Mouse (Mus musculus) G1E (cell line): ENCODE measurements at regions not wholly inside any gene's neighbourhood (a gene's known extent, or its start where the extent isn't known, plus 50 kb on each side); places are given as distances from the start of the nearest gene placed in this dataset.

Experiments
- ATAC-seq: 2 replicates; pipeline ENCODE4 v1.8.0; 2016; ENCODE audit warnings: mild to moderate bottlenecking; ENCODE audit not compliant: insufficient number of reproducible peaks, poor library complexity, low FRiP score, severe bottlenecking; ENCODE audit errors: extremely low read depth
- DNase-seq: peaks from one replicate; pipeline ENCODE4 v3.0.0; 2012; ENCODE audit warnings: low spot score
- H3K27me3 ChIP-seq: 2 replicates; pipeline ENCODE4 v1.6.1; 2012; ENCODE audit warnings: mild to moderate bottlenecking, low read length, inconsistent platforms; ENCODE audit not compliant: insufficient read depth
- H3K36me3 ChIP-seq: replicated peaks from 2 replicates; pipeline ENCODE3; 2012; ENCODE audit warnings: mild to moderate bottlenecking, inconsistent platforms
- H3K4me1 ChIP-seq: 2 replicates; pipeline ENCODE4 v1.6.1; 2012; ENCODE audit warnings: low read depth, low read length, inconsistent platforms, mixed read lengths; ENCODE audit not compliant: insufficient read depth
- H3K4me3 ChIP-seq: 2 replicates; pipeline ENCODE4 v1.5.1; 2012; ENCODE audit warnings: low read depth, mild to moderate bottlenecking, inconsistent platforms, low read length, moderate library complexity, mixed read lengths
- H3K9me3 ChIP-seq: replicated peaks from 2 replicates; pipeline ENCODE4 v1.6.1; 2012; ENCODE audit warnings: inconsistent platforms
- CTCF ChIP-seq: IDR thresholded peaks from 2 replicates; pipeline ENCODE4 v1.5.1; 2012; ENCODE audit warnings: low read depth, low read length, inconsistent platforms, mixed read lengths
- GATA1 ChIP-seq: IDR thresholded peaks from 2 replicates; pipeline ENCODE4 v1.6.1; 2012; ENCODE audit warnings: borderline replicate concordance, low read length, inconsistent platforms, mixed read lengths
- GATA2 ChIP-seq: IDR thresholded peaks from 2 replicates; pipeline ENCODE4 v1.6.1; 2012; ENCODE audit warnings: low read depth, low read length, inconsistent platforms, borderline replicate concordance
- POLR2AphosphoS5 ChIP-seq: IDR thresholded peaks from 2 replicates; pipeline ENCODE4 v1.6.1; 2012; ENCODE audit warnings: low read depth, low read length, inconsistent platforms; ENCODE audit not compliant: insufficient replicate concordance
- TAL1 ChIP-seq: conservative IDR thresholded peaks from 2 replicates; pipeline ENCODE4 v1.6.1; 2012; ENCODE audit warnings: low read depth, low read length, inconsistent platforms, mixed read lengths

DNA sequence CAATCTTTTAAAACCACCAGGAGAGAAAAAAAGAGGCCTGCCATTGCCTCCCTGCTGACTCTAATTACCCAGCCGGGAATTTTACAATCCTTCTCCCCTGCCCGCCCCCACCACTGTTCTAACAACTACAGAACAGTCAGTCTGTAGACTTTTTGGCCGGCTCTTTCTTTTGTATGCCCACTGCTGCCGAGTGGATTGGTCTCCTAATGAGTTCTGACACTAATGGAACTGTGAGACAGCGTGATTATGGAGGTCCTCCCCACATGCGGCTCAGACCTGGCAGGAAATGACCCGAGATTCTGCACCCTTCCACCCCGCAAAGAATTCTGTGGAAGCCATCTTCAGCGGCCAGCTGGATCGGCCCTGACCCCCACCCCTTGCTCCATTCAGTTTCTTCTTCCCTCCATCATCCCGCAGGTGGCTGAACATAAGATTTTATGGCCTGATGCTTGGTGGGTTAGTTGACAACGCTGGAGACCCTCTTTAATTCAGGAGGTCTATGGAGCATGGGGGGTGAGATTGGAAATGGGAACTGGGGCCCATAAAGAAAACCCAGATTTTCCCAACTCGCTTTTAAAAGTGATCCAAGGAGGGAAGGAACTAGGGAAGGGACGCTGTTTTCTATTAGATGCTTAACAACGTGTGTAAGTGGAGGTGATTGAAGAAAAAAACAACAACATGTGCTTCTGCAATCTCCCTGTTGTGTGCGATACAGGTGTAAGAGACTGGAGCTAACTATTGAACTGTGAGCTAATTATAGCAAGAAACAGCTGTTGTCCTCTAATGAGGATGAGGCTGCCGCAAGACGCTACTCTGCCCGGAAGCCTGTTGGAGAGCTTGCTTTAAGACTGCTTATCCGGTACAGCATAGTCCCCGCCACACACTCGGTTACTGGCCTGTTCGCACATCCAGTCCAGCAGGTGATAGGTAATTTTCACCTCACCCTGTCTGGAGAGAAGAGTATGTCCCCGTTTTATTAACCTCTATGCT is 323.6 kb downstream of the Icos start:
- H3K27me3 ChIP-seq, result no peaks in the 10 kb centered on the region
- H3K36me3 ChIP-seq, result no peaks in the 10 kb centered on the region
- H3K9me3 ChIP-seq, result no peaks in the 10 kb centered on the region
- H3K4me1 ChIP-seq, result no peaks in the 10 kb centered on the region
- DNase-seq (no peak), ATAC-seq (no peak)
- H3K4me3 ChIP-seq, result no peak overlapping the region
- TF ChIP-seq GATA2 (no peak), POLR2AphosphoS5 (no peak), GATA1 (no peak), TAL1 (no peak), CTCF (no peak)

DNA sequence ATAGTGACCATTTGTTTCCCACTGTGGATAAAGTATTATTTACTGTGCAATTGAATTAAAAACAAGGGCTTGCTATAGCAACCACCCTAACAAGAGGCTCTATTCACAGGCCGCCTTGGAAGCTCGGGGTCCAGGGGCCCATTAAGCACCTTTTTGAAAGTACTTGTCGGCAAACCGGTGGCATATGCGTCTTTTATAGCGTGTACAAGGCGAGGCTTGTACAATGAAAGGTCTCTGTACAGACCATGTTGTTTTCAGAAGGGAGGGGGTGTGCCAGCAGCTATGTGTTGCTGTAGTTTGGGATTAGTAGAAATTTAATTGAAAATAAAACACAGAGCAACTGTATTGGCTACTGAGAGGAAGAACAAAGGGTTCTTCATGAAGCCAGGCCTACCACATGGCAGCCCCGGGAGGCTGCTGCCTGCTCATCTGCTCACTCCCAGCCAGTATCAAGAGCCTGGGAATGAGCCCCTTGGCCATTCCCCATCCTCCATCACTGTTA is 324.9 kb downstream of the Icos start:
- no peaks in the 10 kb centered on the region for H3K9me3 ChIP-seq
- H3K4me1 ChIP-seq, result no peaks in the 10 kb centered on the region
- H3K36me3 ChIP-seq, result no peaks in the 10 kb centered on the region
- TF ChIP-seq TAL1 (no peak), GATA2 (no peak), POLR2AphosphoS5 (no peak), CTCF (no peak), GATA1 (no peak)
- H3K27me3 ChIP-seq, result no peaks in the 10 kb centered on the region
- ATAC-seq (no peak), DNase-seq (no peak)
- no peak overlapping the region for H3K4me3 ChIP-seq

DNA sequence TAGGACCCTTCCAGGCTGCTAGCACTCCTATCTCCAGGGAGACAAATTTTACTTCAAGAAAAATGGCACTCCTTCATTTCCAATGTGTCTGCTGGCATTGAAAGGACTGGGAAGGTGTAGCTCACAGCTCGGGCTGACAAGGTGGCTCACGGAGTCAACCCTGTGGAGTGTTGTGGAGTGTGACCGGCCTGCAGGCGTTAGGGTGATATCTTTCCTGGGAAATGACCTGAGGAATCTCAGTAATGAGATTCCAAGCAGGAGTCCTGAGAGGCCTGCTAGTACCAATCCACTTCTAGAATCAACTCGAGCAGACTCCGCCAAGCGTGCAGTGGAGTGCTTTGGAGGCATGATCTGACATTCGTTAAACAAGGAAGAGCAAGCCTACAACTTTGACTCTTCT is 328.6 kb downstream of the Icos start:
- no peaks in the 10 kb centered on the region for H3K27me3 ChIP-seq
- no peaks in the 10 kb centered on the region for H3K9me3 ChIP-seq
- ATAC-seq (no peak), DNase-seq (no peak)
- no peaks in the 10 kb centered on the region for H3K36me3 ChIP-seq
- no peaks in the 10 kb centered on the region for H3K4me1 ChIP-seq
- no peak overlapping the region for H3K4me3 ChIP-seq
- TF ChIP-seq GATA1 (no peak), POLR2AphosphoS5 (no peak), GATA2 (no peak), CTCF (no peak), TAL1 (no peak)

DNA sequence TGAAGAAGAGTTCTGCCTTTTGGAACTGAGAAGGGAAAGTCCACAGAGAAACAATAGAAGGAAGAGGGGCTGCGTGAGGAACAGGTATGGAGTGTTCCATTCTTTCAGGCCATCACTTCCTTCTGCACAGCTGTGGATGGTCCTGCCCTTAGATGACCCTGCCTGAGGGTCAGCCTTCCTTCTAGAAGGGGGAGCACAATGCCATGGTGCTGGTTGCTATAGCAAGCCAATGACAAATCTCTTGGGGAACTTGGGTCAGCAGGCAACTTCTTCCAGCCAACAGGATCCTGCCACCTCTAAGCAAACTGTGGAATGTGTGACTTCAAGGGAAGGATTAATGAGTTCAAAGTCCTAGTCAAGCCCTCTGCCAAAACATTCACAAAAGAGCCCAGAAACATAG is 329.1 kb upstream of the Pard3b start:
- DNase-seq, result no peak
- Histone ChIP-seq H3K36me3 (no peaks in the 10 kb centered on the region), H3K27me3 (no peaks in the 10 kb centered on the region; the same call in 1 of the 2 replicates), H3K9me3 (no peaks in the 10 kb centered on the region), H3K4me1 (no peaks in the 10 kb centered on the region), H3K4me3 (no peak overlapping the region)
- TF ChIP-seq POLR2AphosphoS5, result no peak
- ATAC-seq, result no peak

DNA sequence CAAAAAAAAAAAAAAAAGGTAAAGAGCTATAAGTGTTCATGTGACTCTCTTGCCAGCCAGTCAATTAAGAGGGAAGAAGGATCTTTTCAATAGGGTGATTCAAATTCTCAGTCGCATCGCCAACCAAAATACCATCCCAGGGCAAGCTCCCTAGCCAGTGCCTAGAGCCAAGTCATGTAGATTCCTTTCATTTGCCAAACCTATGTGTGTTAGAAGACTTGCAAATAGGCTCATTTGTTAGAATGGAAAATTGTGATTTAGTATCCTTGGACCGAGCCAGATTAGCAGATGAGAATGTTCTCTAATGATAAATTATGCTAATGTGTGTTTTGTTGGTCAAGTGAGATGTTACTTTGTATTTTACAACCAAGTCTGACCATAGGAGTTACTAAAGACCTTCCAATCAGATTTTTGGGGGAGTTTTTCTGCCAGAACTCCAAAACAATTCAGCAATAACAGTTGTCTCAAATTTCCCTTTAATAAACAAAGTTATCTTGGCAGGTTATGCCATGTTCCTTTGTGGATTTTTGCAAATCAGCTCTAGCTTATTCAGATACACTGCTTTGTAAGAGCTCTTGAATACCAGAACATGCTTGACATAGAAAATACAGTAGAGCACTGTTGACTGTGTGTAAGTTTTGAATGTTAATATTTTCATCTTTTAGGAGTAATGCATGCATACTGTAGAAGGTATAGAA is 328.4 kb upstream of the Pard3b start:
- Histone ChIP-seq H3K36me3 (no peaks in the 10 kb centered on the region), H3K4me3 (no peak overlapping the region), H3K27me3 (peaks cover 3% of the 10 kb centered on the region; the same call in 1 of the 2 replicates), H3K9me3 (no peaks in the 10 kb centered on the region), H3K4me1 (no peaks in the 10 kb centered on the region)
- ATAC-seq, result no peak
- TF ChIP-seq TAL1 (no peak), CTCF (no peak), POLR2AphosphoS5 (no peak), GATA1 (no peak), GATA2 (no peak)
- DNase-seq, result no peak

DNA sequence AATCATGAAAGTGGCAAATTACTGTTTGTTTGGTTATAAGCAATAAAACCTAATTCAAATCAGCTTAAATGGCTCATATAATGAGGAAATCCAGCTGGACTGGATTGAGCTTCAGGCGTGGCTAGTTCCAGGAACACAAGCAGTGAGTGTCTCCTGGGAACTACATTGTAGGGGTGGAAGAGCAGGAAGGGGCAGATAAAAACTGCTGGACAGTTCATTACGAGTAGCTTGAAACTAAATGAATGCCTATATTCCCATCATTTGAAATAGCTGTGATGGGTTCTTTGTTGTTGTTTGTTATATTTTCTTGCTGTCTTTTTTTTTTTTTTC is 327.9 kb upstream of the Pard3b start:
- Histone ChIP-seq H3K9me3 (no peaks in the 10 kb centered on the region), H3K27me3 (peaks cover 3% of the 10 kb centered on the region; the same call in 1 of the 2 replicates), H3K4me3 (no peak overlapping the region), H3K4me1 (no peaks in the 10 kb centered on the region), H3K36me3 (no peaks in the 10 kb centered on the region)
- TF ChIP-seq CTCF (no peak), GATA1 (no peak), TAL1 (no peak), POLR2AphosphoS5 (no peak), GATA2 (no peak)
- DNase-seq (no peak), ATAC-seq (no peak)
